Mouse (Mus musculus) small intestine, adult 2 months (tissue): ENCODE data around the gene Plpp4.

Source experiments
- CTCF ChIP-seq: fragments of 200-500 bp; IDR thresholded peaks from 2 replicates; pipeline ENCODE4 v1.5.1; 2012; ENCODE audit warnings: low read depth, mild to moderate bottlenecking, control low read depth, inconsistent platforms, low read length, moderate library complexity, mixed read lengths; ENCODE audit not compliant: insufficient replicate concordance, insufficient read length; ENCODE audit errors: extremely low read depth
- POLR2A ChIP-seq: fragments of 200-500 bp; IDR thresholded peaks from 2 replicates; pipeline ENCODE4 v1.6.1; 2012; ENCODE audit warnings: low read depth, mild to moderate bottlenecking, control low read depth, inconsistent platforms, low read length, moderate library complexity

GRCm38 (mm10) chr7:129281966-129282365, 25.1 kb downstream of the Plpp4 start:
- TF ChIP-seq POLR2A, result no peak
- no peak for TF ChIP-seq CTCF
